Mouse (Mus musculus) heart, postnatal 0 days (tissue): ENCODE measurements around the gene Zfp36l1.

ENCODE experiments used
- CTCF ChIP-seq: IDR thresholded peaks from 2 replicates; pipeline ENCODE4 v1.5.1; 2016; ENCODE audit warnings: antibody characterized with exemption, control low read depth, low read depth
- EP300 ChIP-seq: IDR thresholded peaks from 2 replicates; pipeline ENCODE4 v1.6.1; 2016; ENCODE audit warnings: antibody characterized with exemption, low read depth

DNA sequence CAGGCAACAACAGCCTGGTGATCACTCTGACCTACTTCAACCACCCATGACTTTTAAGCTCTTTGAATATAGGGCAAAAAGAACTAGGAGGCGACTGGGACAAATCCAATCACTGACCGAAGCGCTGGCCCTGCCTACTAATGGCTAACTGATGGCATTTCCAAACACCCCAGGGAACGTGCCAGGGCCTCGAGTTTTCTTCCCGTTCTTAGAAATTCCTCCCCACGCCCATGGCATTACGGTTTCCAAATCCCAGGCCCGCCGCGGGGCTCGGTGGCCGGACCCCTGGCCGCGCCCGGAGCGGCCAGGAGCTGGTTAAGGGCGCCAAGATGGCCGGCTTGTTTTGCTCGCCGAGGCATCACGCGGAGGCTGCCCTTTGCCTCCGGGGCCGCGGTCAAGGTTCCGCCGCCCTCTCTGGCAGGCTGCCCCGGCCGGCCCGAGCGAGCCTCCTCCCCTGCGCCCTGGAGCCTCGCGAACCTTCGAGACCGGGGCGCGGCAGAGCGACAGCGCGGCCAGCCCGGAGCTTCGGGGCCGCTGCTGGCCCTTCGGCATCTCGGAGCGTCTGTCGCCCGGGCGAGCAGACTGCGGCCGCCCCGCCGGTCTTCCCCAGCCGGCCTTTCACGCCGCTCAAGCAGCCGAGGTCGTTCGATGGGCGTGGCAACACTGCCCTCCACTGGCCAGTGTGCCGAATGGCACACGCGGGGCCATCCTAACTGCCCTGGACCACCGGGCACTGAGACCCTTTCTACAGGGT, 19.6 kb upstream of the Zfp36l1 start:
- TF ChIP-seq CTCF (peak; percentile 95), EP300 (peak; percentile 76)
